Mouse (Mus musculus) heart, postnatal 10 days (tissue): ENCODE measurements around the gene Nr3c2. TPM values are rescaled to one million over a fixed set of nuclear protein-coding genes. Genes with fewer than 3 reads are reported as not detected.

Source experiments
- DNase-seq, 2 experiments: peaks; one replicate each; pipeline ENCODE4 v3.0.0; 2021
- intact Hi-C: fragments of 180-260 bp; cut with DNase I; formaldehyde crosslinking; loops from one replicate; pipeline ENCODE4 v1.15.1; 2025
- total RNA-seq, 2 experiments: library from RNA; stranded (reverse); gene quantifications; 2 replicates each; pipeline ENCODE4 v1.2.3; 2021

The Nr3c2 gene
- total RNA-seq, 2 experiments from 2014 or later: 8.6 to 12.7 TPM

- no peak for DNase-seq
- intact Hi-C loops: no loop called here
Observed at GRCm38 (mm10) chr8:77282605-77283236, 383.5 kb downstream of the Nr3c2 start.

GRCm38 (mm10) chr8:77284473-77284872 is 385.2 kb downstream of the Nr3c2 start:
- intact Hi-C loops: no loop called here
- no peak for DNase-seq

- DNase-seq: no peak
- intact Hi-C loops: no loop called here
Observed at GRCm38 (mm10) chr8:77288065-77288464, 388.8 kb downstream of the Nr3c2 start.

GRCm38 (mm10) chr8:77288492-77288891 is 389.2 kb downstream of the Nr3c2 start:
- DNase-seq: no peak
- intact Hi-C loops: no loop called here

GRCm38 (mm10) chr8:77292120-77292519 is 392.9 kb downstream of the Nr3c2 start:
- DNase-seq: no peak
- intact Hi-C loops: no loop called here

- DNase-seq: no peak
- intact Hi-C loops: no loop called here
Observed at GRCm38 (mm10) chr8:77292649-77293048, 393.4 kb downstream of the Nr3c2 start.

GRCm38 (mm10) chr8:77294599-77294998 is 395.4 kb downstream of the Nr3c2 start:
- intact Hi-C loops: no loop called here

More at GRCm38 (mm10) chr8:77294599-77294998, 395.4 kb downstream of the Nr3c2 start:
- no peak for DNase-seq
